Mouse (Mus musculus): Measurements from ENCODE around the gene Bcl2a1c. TPM values are rescaled to one million over a fixed set of nuclear protein-coding genes. Genes with fewer than 3 reads are reported as not detected.
"Not testable (repeated sequence)": the region's sequence is repeated elsewhere in the genome, so short reads cannot be mapped to it uniquely, and the experiment has no call there.

Gene Bcl2a1c
- total RNA-seq (2021) = not detected
- long read RNA-seq, experiment 1 = 0 reads
- long read RNA-seq, experiment 2 = 0 reads

DNA sequence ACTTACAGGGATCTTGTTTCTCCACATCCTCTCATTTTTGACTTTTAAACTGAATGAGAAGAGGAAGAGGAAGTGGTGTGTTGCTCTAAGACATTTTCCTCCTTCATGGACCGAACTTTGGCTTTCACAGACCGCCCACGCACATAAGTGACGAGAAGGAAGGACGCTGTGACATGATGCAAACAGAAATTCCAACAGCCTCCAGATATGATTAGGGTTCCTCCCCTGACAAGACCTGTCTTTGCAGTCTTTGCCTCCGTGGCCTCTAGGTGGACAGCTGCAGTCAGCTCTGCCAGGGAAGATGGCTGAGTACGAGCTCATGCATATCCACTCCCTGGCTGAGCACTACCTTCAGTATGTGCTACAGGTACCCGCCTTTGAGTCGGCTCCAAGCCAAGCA, at the start of gene Bcl2a1c:
Gene Bcl2a1c, plus strand, starts transcription at position 281 of the 400 bp plus-strand sequence.
- DNase-seq (ENCODE audit: low spot score in 2 of 2); intact Hi-C loops (cut with DNase I): not testable (repeated sequence)

GRCm38 (mm10) chr9:114305957-114306356, 24.0 kb upstream of the Bcl2a1c start:
- DNase-seq (ENCODE audit: low spot score in 2 of 2); intact Hi-C loops (cut with DNase I): not testable (repeated sequence)

DNA sequence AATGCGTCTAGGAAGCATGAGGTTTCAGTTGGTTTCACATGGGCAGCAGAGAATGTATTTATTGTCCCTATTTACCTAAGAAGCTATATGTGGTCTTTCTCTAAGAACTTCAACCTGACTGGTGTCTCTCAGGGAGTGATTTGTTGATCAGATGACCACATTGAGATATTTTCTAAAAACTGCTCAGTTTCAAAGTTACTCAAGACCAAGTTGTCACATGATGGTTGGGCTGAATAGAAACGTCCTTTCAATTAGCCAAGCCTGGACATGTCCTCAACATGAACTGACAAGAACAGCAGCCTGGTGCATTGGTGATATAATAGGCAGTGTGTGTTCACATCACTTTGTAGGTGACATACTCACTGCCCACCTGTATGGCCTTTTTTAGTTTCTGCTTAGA, 18.2 kb upstream of the Bcl2a1c start:
- intact Hi-C loops (cut with DNase I) = loop anchor here (10.0 kb wide), 1 partner anchor 187 kb away; no protein-coding TSS in a partner anchor
- not testable (repeated sequence) for DNase-seq (ENCODE audit: low spot score in 2 of 2)

DNA sequence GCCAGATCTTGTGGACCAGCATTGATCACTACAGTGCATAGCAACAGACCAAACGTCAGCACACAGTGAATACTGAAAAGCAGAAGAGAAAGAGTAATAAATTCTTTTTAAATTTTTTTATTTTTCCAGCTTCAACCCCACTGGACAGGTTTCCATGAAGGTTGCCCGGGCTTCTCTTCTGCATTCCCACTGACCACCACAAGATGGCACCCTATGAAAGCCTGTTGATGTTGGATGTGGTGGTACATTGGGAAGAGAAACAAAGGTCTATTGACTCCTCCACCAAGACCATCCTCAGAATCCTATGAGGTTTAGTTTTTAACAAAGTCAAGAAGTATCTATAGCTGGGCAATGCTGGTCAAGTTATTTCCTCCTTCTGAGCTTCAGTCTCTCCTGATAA, 11.9 kb upstream of the Bcl2a1c start:
- peak; percentile 34 to 65 for DNase-seq (ENCODE audit: low spot score in 2 of 2)
- intact Hi-C loops (cut with DNase I) = loop anchor here (2.0 to 10.0 kb wide), 2 partner anchors 63 to 193 kb away; no protein-coding TSS in a partner anchor

- intact Hi-C loops (cut with DNase I) = no loop called here
- DNase-seq (ENCODE audit: low spot score in 2 of 2) = no peak
These were observed 3.8 kb upstream of the Bcl2a1c start for GRCm38 (mm10) chr9:114326011-114326748.

DNA sequence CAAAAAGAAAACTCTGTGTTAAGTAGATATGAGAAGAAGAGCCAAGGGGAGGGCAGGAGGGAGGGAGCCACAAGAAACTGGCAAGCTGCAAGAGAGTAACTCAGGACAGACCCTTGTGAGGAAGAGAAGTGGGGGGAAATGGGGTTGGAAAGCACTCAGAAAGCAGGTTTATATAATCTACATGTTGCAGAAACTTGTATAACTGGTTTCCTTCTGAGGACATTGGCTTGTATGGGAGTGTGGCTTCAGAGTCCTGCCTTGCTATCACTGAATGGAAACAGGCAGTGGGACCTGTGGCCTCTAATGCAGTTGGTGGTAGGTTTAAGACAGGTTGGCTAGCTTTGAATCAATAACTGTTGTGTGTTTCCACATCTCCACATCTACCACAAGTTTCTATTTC, 1.6 kb upstream of the Bcl2a1c start:
- DNase-seq (ENCODE audit: low spot score in 2 of 2); intact Hi-C loops (cut with DNase I): not testable (repeated sequence)

- peak; percentile 88 to 92 for DNase-seq (ENCODE audit: low spot score in 2 of 2)
- intact Hi-C loops (cut with DNase I) = no loop called here
These were observed 38.0 kb downstream of the Bcl2a1c start for GRCm38 (mm10) chr9:114367783-114368470.

GRCm38 (mm10) chr9:114368471-114368858, 38.5 kb downstream of the Bcl2a1c start:
- no peak for DNase-seq (ENCODE audit: low spot score in 2 of 2)
- intact Hi-C loops (cut with DNase I) = no loop called here

GRCm38 (mm10) chr9:114369389-114369788, 39.5 kb downstream of the Bcl2a1c start:
- intact Hi-C loops (cut with DNase I) = not testable (repeated sequence)
- peak in 1 of 2 experiments; percentile 20 for DNase-seq (ENCODE audit: low spot score in 2 of 2)

DNA sequence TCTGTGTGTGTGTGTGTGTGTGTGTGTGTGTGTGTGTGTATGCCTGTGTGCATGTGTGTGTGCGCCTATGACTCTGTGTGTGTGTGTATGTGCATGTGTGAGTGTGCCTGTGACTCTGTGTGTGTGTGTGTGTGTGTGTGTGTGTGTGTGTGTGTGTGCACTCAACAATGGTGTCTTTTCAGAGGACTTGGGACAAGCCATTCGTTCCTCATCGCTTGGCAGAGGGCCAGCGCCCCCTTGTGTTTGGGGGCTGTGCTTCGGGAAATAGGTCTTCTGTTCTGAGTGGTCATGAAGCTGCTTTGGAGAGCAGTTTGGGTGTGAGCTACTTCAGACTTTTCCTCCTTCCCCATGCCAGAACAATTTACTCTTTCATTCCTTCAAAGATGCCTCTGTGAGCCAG, 41.8 kb downstream of the Bcl2a1c start:
- intact Hi-C loops (cut with DNase I) = not testable (repeated sequence)
- peak in 1 of 2 experiments; percentile 39 for DNase-seq (ENCODE audit: low spot score in 2 of 2)

- intact Hi-C loops (cut with DNase I) = no loop called here
- no peak for DNase-seq (ENCODE audit: low spot score in 2 of 2)
These were observed 45.5 kb downstream of the Bcl2a1c start for GRCm38 (mm10) chr9:114375276-114375962.

- intact Hi-C loops (cut with DNase I) = no loop called here
- no peak for DNase-seq (ENCODE audit: low spot score in 2 of 2)
These were observed 47.2 kb downstream of the Bcl2a1c start for GRCm38 (mm10) chr9:114377168-114377567.

GRCm38 (mm10) chr9:114379871-114380270, 49.9 kb downstream of the Bcl2a1c start:
- intact Hi-C loops (cut with DNase I) = loop anchor here (2.0 to 10.0 kb wide), 2 partner anchors 61 to 385 kb away; no protein-coding TSS in a partner anchor
- no peak for DNase-seq (ENCODE audit: low spot score in 2 of 2)

Other genes with a start within 250 kb of the Bcl2a1c start
- gene Crtap, start 60.5 kb downstream of the Bcl2a1c start, total RNA-seq (2021) = 1 to 10 TPM; 8.0 to 8.6 TPM
- gene Glb1, start 70.9 kb downstream of the Bcl2a1c start, total RNA-seq (2021) = 10 to 100 TPM; 28.1 to 30.2 TPM
- 10 to 100 TPM in 1 of 2 experiments, 1 to 10 TPM in 1; 9.4 to 10.4 TPM for gene Tmppe, start 71.0 kb downstream of the Bcl2a1c start, total RNA-seq (2021)
- gene Ccr4, start 174.8 kb downstream of the Bcl2a1c start, total RNA-seq (2021) = not detected
- not detected for gene C130032M10Rik, start 185.6 kb downstream of the Bcl2a1c start, total RNA-seq (2021)
- gene Trim71, start 234.2 kb downstream of the Bcl2a1c start, total RNA-seq (2021) = under 1 TPM; 0.44 to 0.48 TPM

Data from left cerebral cortex, postnatal 14 days (tissue).